Mouse (Mus musculus): ENCODE measurements around the gene Cldn2. TPM values are rescaled to one million over a fixed set of nuclear protein-coding genes. Genes with fewer than 3 reads are reported as not detected.

The Cldn2 gene
- polyA plus RNA-seq, 1 experiment from 2014 or later: not detected

DNA sequence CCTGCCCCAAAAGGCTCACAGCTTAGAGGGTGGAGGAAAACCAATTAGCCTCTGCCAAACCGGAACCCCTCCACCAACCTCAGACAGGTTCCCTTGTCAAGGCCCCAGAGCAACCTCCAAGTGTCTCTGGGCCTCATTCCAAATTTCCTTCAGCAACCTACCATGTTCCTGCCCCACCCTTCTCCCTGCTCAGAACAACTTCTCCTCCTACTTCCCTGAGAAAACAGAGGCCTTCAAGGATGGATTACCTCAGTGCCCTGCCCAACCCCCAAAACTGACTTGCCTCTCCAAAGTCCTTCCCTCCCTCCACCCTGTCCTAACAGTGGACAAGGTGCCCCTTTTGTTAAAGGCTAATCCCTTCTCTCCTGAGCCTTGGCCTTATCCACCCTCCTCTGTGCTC lies 14.9 kb upstream of the Cldn2 start:
- H3K4me3 ChIP-seq (ENCODE audit: inconsistent target): no peak overlapping the region
- H3K36me3 ChIP-seq (ENCODE audit: inconsistent target): no peaks in the 10 kb centered on the region
- WGBS (ENCODE audit: missing documents): 15% methylated on average over 1 of the region's 1 CpGs
- H3K79me2 ChIP-seq (ENCODE audit: inconsistent target): no peaks in the 10 kb centered on the region
- no peak overlapping the region for H3K27ac ChIP-seq

DNA sequence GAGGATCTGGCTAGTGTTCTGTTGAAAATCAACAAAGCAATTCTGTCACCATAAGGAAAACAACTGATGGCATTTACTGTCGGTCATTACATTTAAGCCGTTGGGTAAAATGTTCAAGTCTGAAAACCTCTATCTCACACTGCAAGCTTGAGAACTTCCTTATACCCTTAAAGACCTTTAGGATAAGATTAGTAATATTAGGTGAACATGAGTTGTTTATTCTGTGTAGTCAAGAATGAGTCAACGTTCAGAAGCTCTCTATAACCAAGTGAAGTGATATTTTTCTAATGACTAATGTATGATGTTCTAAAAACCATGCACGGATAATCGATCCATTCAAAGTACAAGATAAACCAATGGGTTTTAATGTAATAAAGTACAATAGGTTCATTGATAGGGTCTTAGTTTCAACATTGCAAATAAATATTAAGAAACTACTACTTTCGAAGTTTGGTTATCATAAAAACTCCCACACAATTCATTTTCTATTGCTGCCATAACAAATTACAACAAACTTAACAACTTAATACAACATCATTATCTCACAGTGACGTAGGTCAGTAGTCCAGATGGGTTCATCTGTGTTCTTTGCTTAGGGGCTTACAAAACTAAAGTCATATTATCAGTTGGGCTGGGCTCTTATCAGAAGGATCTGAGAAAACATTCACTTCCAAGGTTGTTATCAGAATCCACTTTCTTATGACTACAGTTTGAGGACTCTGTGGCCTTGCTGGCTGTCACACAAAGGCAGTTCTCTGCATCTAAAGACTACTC lies 6.4 kb upstream of the Cldn2 start:
- no peak overlapping the region for H3K4me3 ChIP-seq (ENCODE audit: inconsistent target)
- H3K27ac ChIP-seq: no peak overlapping the region
- no peaks in the 10 kb centered on the region for H3K79me2 ChIP-seq (ENCODE audit: inconsistent target)
- no peaks in the 10 kb centered on the region for H3K36me3 ChIP-seq (ENCODE audit: inconsistent target)
- 91% methylated on average over 7 of the region's 7 CpGs for WGBS (ENCODE audit: missing documents)

DNA sequence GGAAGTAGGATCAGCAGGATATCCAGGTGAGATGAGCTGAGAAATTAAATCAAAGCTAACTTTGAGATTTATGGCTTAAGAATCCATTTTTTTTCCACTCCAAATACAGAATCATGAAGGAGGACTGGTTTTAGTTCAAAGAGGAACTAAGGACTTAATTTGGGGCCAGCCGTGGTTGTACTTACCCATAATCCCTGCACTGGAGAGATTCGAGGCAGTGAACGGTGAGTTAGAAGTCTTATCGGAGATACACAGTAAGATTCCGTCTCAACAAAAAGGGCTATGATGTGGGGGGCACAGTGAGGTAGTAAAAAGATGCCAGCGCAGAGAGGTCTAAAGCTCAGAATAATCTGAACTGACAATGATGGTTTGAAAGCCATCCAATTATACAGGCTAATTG lies 4.6 kb upstream of the Cldn2 start:
- Histone ChIP-seq H3K4me3 (ENCODE audit: inconsistent target) (no peak overlapping the region), H3K36me3 (ENCODE audit: inconsistent target) (no peaks in the 10 kb centered on the region), H3K27ac (no peak overlapping the region), H3K79me2 (ENCODE audit: inconsistent target) (no peaks in the 10 kb centered on the region)
- WGBS (ENCODE audit: missing documents): 27% methylated on average over 6 of the region's 6 CpGs

DNA sequence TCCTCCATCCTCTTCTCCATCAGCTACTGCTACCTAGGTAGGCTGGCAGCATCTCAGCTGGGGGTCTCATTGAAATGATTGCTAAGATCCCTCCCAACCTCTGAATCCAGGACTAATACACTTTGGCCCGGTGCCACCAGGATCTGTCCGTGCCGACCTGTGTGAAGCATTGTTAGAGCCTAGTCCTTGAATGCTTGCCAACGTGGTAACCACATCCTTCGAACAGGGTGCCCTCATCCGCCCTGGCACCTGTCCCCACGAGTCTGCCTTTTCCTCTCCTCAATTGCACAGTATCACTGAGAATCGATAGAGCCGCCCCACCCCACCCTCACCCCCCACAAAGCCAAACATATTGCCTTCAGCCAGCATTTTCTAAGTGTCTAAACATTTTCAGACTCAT lies 2.8 kb upstream of the Cldn2 start:
- H3K27ac ChIP-seq: no peak overlapping the region
- WGBS (ENCODE audit: missing documents): 28% methylated on average over 9 of the region's 9 CpGs
- no peaks in the 10 kb centered on the region for H3K36me3 ChIP-seq (ENCODE audit: inconsistent target)
- no peaks in the 10 kb centered on the region for H3K79me2 ChIP-seq (ENCODE audit: inconsistent target)
- H3K4me3 ChIP-seq (ENCODE audit: inconsistent target): no peak overlapping the region

DNA sequence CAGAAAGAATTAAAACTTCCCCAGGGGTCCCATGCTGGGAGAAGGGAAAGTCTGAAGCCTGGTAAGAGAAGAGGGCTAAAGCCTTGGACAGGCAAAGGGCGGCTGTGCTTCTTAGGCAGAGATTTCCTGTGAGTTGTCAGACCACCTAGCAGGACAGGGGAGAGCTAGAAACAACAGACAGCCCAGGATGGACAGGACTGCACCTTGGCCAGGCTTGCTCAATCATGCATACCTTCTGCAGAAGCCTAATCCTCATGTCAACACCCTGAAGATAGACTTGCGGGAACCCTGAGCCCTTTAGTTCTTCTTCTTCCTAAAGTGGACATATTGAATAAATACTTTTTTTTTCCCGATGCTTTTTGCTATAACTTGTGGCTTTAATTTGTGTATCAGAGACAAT lies 675 bp upstream of the Cldn2 start:
- Histone ChIP-seq H3K4me3 (ENCODE audit: inconsistent target) (no peak overlapping the region), H3K79me2 (ENCODE audit: inconsistent target) (no peaks in the 10 kb centered on the region), H3K36me3 (ENCODE audit: inconsistent target) (no peaks in the 10 kb centered on the region), H3K27ac (no peak overlapping the region)
- 78% methylated on average over 3 of the region's 3 CpGs for WGBS (ENCODE audit: missing documents)

DNA sequence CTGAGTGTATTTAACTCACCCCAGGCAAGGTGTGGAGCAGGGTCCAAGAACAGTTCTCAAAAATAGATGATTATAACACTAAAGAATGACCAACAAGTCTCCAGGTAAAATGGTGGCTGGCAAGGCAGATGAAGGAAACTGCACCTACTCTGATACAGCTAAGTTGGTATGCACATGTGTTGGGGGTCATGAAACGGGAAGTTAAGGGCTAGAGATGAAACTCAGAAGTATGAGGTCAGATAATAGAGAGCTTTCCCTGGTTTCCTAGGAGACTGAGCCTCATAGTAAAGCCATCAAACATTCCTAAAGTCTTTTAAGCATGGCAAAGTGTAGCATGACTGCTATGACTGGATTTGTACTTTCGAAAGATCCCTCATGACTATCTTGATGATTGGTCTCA lies 2.4 kb downstream of the Cldn2 start:
- Histone ChIP-seq H3K4me3 (ENCODE audit: inconsistent target) (no peak overlapping the region), H3K79me2 (ENCODE audit: inconsistent target) (no peaks in the 10 kb centered on the region), H3K36me3 (ENCODE audit: inconsistent target) (no peaks in the 10 kb centered on the region), H3K27ac (no peak overlapping the region)
- WGBS (ENCODE audit: missing documents): 65% methylated on average over 2 of the region's 2 CpGs

DNA sequence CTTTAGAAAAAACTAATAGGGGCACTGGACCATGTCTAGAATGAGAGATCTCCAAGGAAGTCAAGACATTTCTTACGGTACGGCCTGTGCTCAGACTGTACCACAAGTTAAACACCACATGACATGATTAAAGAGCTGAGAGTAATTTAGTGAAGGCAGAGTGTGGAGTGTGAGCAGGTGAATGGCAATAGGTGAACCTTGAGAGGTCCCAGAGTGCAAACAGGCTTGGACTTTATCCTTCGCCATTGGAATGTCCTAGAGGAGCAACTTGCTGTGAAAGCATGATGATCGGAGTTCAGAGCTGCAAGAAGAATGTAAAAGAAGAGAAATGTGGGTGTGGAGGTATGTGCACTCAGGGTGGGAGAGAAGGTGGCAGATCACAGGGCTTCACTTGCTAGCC lies 5.3 kb downstream of the Cldn2 start:
- H3K27ac ChIP-seq: no peak overlapping the region
- 94% methylated on average over 2 of the region's 4 CpGs for WGBS (ENCODE audit: missing documents)

DNA sequence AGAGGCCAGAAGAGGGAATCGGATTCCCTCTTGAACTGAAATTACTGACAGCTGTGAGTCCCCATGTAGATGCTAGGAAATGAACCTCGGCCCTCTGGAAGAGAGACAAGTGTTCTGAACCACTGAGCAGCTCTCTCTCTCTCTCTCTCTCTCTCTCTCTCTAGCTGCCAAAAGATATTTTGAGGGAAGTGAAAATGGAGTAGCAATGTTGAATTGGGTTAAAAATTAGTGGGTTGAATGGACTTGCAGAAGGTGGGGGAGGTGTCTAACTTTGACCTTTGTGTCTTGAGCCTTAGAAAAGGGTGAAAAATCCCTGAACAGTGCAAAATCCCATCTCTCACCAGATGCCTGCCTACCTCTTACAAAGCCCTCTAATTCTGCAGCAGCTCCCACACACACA lies 6.8 kb downstream of the Cldn2 start:
- Histone ChIP-seq H3K79me2 (ENCODE audit: inconsistent target) (no peaks in the 10 kb centered on the region), H3K4me3 (ENCODE audit: inconsistent target) (no peak overlapping the region), H3K36me3 (ENCODE audit: inconsistent target) (no peaks in the 10 kb centered on the region), H3K27ac (no peak overlapping the region)
- 37% methylated on average over 2 of the region's 2 CpGs for WGBS (ENCODE audit: missing documents)

More for the DNA sequence above, 5.3 kb downstream of the Cldn2 start:
- H3K36me3 ChIP-seq (ENCODE audit: inconsistent target): no peaks in the 10 kb centered on the region
- no peak overlapping the region for H3K4me3 ChIP-seq (ENCODE audit: inconsistent target)
- H3K79me2 ChIP-seq (ENCODE audit: inconsistent target): no peaks in the 10 kb centered on the region

DNA sequence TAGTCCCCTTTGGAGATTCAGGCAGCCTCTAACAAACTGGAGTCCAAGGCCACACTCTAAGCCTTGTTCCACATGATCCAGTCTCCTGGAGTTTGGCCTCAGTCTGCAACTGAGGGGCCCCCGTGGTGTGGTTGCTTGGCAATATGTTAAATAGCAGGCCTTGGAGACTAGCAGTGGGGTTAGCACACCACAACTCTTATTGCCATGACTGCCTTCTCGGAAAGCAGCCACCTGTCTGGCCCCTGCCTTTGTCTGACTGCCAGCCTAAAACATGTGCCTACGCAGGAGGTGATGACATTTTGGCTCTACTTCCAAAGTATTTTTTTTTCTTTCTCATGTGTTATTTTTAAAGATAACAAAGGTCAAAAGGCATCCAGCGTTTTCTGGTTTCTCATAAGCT lies 7.5 kb downstream of the Cldn2 start:
- no peak overlapping the region for H3K4me3 ChIP-seq (ENCODE audit: inconsistent target)
- H3K27ac ChIP-seq: no peak overlapping the region
- H3K79me2 ChIP-seq (ENCODE audit: inconsistent target): no peaks in the 10 kb centered on the region
- 85% methylated on average over 4 of the region's 4 CpGs for WGBS (ENCODE audit: missing documents)
- H3K36me3 ChIP-seq (ENCODE audit: inconsistent target): no peaks in the 10 kb centered on the region

DNA sequence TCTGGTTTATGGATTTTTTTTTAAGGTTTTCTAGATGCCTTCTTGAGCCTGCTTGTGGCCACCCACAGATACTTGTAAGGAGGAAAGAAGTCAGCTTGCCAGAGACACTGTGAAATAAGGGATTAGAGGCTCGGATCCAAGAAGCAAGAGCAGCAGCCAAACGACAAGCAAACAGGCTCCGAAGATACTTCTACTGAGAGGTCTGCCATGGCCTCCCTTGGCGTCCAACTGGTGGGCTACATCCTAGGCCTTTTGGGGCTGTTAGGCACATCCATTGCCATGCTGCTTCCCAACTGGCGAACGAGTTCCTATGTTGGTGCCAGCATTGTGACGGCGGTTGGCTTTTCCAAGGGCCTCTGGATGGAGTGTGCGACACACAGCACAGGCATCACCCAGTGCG lies 7.9 kb downstream of the Cldn2 start:
- Histone ChIP-seq H3K36me3 (ENCODE audit: inconsistent target) (no peaks in the 10 kb centered on the region), H3K4me3 (ENCODE audit: inconsistent target) (no peak overlapping the region), H3K27ac (no peak overlapping the region), H3K79me2 (ENCODE audit: inconsistent target) (no peaks in the 10 kb centered on the region)
- 90% methylated on average over 10 of the region's 10 CpGs for WGBS (ENCODE audit: missing documents)

DNA sequence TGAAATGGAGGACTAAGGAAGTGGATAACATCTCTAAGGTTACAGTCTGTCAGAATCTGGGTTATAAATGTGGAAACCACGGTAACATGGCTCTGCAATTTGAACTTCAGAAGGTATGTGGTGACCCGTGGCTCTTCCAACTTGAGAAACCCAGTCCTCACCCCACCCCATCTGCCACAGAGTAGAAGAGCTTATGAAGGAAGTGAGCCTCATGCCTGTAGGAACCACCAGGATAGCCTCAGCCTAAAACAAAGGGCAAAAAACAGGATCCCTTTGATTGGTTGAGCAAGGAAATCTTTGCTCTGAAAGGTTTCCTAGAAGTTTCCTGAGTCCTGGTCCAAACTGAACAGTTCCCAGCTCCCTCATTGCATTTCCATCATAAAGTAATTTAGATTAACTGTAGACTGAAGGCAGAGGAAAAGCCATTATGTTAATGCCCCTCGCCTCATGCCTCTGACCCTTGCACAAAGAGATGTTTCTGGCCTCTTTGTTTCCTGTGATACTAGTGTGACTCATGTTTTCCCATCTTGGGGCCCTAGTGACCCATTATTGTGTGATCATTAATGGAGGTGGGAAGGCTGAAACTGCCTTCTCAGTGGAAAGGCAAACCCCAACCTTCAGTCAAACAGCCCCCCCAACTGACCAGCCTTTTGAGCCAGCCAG lies 12.1 kb downstream of the Cldn2 start:
- Histone ChIP-seq H3K4me3 (ENCODE audit: inconsistent target) (no peak overlapping the region), H3K36me3 (ENCODE audit: inconsistent target) (no peaks in the 10 kb centered on the region), H3K79me2 (ENCODE audit: inconsistent target) (no peaks in the 10 kb centered on the region), H3K27ac (no peak overlapping the region)
- 60% methylated on average over 3 of the region's 3 CpGs for WGBS (ENCODE audit: missing documents)

DNA sequence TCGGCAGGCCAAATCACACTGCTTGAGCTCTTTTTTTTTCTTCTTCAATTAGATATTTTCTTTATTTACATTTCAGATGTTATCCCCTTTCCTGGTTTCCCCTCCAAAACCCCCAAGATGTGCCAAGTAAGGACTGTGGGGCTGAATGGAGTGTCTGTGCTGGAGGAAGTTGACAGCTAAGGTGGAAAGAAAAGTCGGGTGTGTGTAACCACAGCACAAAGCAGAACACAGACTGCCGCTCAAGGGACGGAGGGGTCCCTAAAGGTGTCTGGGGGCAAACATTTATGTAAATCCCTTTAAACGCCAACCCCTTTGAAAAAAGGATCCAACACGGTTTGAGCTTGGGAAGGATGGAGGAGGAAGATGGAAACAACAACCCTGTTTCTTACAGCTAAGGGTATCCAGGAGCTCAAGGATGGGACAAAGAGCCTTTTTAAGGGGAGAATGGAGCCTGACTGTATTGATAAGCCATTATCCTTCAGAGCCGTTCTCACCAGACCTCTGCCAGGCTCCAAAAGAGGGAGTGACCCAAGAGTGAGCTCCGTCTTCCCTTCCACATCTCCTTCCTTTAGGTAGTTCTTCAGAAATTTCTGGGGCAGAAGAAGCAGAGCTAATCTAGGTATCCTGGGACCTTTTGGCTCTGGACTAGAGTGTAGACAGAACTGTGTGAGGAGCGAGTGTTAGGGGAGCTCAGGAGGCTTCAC lies 12.8 kb downstream of the Cldn2 start:
- H3K27ac ChIP-seq: no peak overlapping the region

DNA sequence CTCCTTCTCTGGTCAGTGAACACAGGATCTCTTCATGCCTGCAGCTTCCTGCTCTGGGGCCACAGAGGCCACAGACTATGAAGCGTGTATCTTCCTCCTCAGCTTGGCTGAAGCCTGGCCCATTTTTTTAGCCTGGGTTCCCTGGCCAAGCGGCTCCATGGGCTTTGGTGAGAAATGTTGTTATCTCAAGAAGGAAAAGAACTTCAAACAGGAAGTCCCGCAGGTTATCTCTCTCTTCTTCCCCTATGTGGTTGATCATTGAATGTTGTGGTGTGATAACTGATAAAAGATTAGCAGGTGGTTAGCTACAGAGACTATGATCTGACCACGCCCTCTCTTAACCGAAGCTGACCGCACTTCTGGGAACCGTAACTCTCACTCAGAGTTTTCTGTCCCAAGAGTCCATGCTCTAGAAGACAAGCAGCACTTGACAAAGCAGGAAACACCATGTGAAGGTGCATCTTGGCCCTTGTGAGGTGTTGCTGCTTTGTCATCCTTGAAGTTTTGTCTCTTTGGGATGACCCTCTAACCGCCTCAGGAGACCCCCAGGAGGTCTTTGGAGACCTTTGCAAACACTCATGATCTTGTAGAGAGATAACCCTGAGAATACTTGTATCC lies 13.5 kb downstream of the Cldn2 start:
- 49% methylated on average over 8 of the region's 8 CpGs for WGBS (ENCODE audit: missing documents)
- Histone ChIP-seq H3K4me3 (ENCODE audit: inconsistent target) (no peak overlapping the region), H3K36me3 (ENCODE audit: inconsistent target) (no peaks in the 10 kb centered on the region), H3K27ac (no peak overlapping the region), H3K79me2 (ENCODE audit: inconsistent target) (no peaks in the 10 kb centered on the region)

More for the DNA sequence above, 12.8 kb downstream of the Cldn2 start:
- WGBS (ENCODE audit: missing documents): 61% methylated on average over 9 of the region's 9 CpGs
- Histone ChIP-seq H3K4me3 (ENCODE audit: inconsistent target) (no peak overlapping the region), H3K79me2 (ENCODE audit: inconsistent target) (no peaks in the 10 kb centered on the region), H3K36me3 (ENCODE audit: inconsistent target) (no peaks in the 10 kb centered on the region)

DNA sequence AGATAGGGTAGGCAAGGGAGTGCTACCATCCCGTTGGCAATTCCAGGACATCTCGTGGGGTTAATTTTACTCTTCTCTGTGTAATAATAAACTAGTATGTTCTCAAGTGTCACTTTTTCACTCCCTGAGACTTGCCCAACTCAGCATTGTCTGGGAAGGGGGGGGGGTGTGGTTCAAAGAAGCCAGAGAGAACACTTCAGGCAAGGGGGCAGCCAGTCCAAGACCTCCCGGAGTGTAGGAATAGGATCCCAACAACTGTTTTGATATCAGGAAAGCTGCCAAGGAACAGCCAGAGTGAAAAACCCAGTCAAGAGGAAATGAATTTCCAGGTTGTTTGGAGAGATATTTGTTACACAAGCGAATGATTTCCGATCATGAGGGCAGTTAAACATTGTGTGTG lies 14.6 kb downstream of the Cldn2 start:
- Histone ChIP-seq H3K36me3 (ENCODE audit: inconsistent target) (no peaks in the 10 kb centered on the region), H3K27ac (no peak overlapping the region), H3K4me3 (ENCODE audit: inconsistent target) (no peak overlapping the region), H3K79me2 (ENCODE audit: inconsistent target) (no peaks in the 10 kb centered on the region)
- 85% methylated on average over 5 of the region's 5 CpGs for WGBS (ENCODE audit: missing documents)

DNA sequence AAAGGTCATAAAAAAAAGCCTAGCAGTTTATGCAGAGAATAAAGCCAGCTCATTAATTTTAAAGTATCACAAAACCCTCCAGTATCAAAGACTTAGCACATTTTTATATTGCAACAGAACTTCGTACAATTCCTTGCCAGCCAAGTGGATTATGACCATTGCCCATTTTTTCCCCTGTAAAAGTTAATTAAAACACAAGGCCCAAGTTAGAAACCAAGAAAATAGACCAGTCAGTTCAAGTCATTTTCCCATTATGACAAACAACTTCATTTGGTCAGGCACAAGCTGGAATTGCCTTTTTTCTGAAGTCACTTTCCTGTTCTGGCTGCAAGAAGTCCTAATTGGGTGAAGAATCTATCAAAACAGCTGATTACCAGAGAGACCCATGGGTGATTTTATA lies 24.8 kb downstream of the Cldn2 start:
- WGBS (ENCODE audit: missing documents): 90% methylated on average over 1 of the region's 1 CpGs
- H3K4me3 ChIP-seq (ENCODE audit: inconsistent target): no peak overlapping the region
- H3K27ac ChIP-seq: no peak overlapping the region
- no peaks in the 10 kb centered on the region for H3K36me3 ChIP-seq (ENCODE audit: inconsistent target)
- no peaks in the 10 kb centered on the region for H3K79me2 ChIP-seq (ENCODE audit: inconsistent target)

All from macrophage (primary cell).